Mouse (Mus musculus) ES-Bruce4 (cell line): ENCODE measurements around the gene Gtf2e1.

Source experiments
- CTCF ChIP-seq: IDR thresholded peaks from one replicate; pipeline ENCODE4 v1.8.1; 2011; ENCODE audit warnings: low read depth, low read length
- EP300 ChIP-seq: IDR thresholded peaks from 2 replicates; pipeline ENCODE4 v1.6.1; 2011; ENCODE audit warnings: low read depth, low read length; ENCODE audit not compliant: insufficient read depth
- POLR2A ChIP-seq: IDR thresholded peaks from one replicate; pipeline ENCODE4 v1.8.1; 2011; ENCODE audit warnings: low read length; ENCODE audit not compliant: insufficient read depth

DNA sequence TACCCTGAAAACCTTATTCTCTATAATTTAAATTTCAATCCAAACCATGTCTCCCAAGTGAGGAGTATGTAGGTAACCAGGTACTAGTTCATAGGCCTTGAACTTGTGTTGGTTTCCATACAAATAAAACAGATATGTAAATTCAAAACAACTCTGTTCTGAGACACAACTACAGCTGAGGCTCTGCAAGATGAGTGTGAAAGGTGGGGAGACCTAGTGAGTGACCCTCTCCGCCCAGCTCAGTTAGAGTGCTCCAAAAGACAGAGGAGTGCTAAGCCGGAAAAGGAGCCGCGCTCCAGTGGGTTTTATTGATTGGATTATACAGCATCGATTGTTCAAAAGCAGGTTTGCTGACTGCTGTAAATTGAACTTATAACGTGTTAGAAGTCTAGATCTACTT is 22.8 kb upstream of the Gtf2e1 start:
- TF ChIP-seq CTCF: no peak
- TF ChIP-seq EP300: no peak
- no peak for TF ChIP-seq POLR2A
